Mouse (Mus musculus) limb, embryonic 14.5 days (tissue): ENCODE results near the gene Gm49384. TPM values are rescaled to one million over a fixed set of nuclear protein-coding genes. Genes with fewer than 3 reads are reported as not detected.
A peak's percentile ranks its signal among the peaks of the same experiment; 100 is the strongest.

Experiments used
- ATAC-seq: fragments of 200-750 bp; cut with Nextera tagmentation; 2 replicates; pipeline ENCODE4 v1.8.0; 2017; ENCODE audit warnings: low read depth, moderate number of reproducible peaks, moderate TSS enrichment; ENCODE audit not compliant: low FRiP score
- DNase-seq: peaks from one replicate; pipeline ENCODE4 v3.0.0-alpha.2; 2015; ENCODE audit warnings: low spot score
- H3K27ac ChIP-seq: fragments of 300-500 bp; sonication (generic); replicated peaks from 2 replicates; pipeline ENCODE4 v1.5.1; 2014; ENCODE audit warnings: low read depth, mild to moderate bottlenecking, low read length, moderate library complexity, mixed read lengths
- H3K27me3 ChIP-seq: fragments of 300-500 bp; sonication (generic); 2 replicates; pipeline ENCODE4 v1.6.1; 2014; ENCODE audit warnings: low read length, mixed read lengths; ENCODE audit not compliant: control insufficient read depth, insufficient read depth
- H3K36me3 ChIP-seq: fragments of 300-500 bp; sonication (generic); 2 replicates; pipeline ENCODE4 v1.6.1; 2014; ENCODE audit warnings: mild to moderate bottlenecking, low read length, moderate library complexity, mixed read lengths; ENCODE audit not compliant: control insufficient read depth, insufficient read depth
- H3K4me1 ChIP-seq: fragments of 300-500 bp; sonication (generic); 2 replicates; pipeline ENCODE4 v1.6.1; 2014; ENCODE audit warnings: antibody characterized with exemption, low read length, mixed read lengths; ENCODE audit not compliant: control insufficient read depth, insufficient read depth
- H3K4me2 ChIP-seq: fragments of 300-500 bp; sonication (generic); replicated peaks from 2 replicates; pipeline ENCODE4 v1.6.1; 2014; ENCODE audit warnings: low read depth, mild to moderate bottlenecking, low read length, moderate library complexity; ENCODE audit not compliant: severe bottlenecking
- H3K4me3 ChIP-seq: fragments of 300-500 bp; sonication (generic); replicated peaks from 2 replicates; pipeline ENCODE4 v1.5.1; 2014; ENCODE audit warnings: low read length
- H3K9ac ChIP-seq: fragments of 300-500 bp; sonication (generic); 2 replicates; pipeline ENCODE4 v1.6.1; 2014; ENCODE audit warnings: mild to moderate bottlenecking, low read depth, low read length, moderate library complexity; ENCODE audit not compliant: severe bottlenecking
- H3K9me3 ChIP-seq: fragments of 300-500 bp; sonication (generic); 2 replicates; pipeline ENCODE4 v1.6.1; 2016; ENCODE audit warnings: low read length; ENCODE audit not compliant: control insufficient read depth
- POLR2A ChIP-seq: fragments of 200-500 bp; IDR thresholded peaks from 2 replicates; pipeline ENCODE4 v1.8.0; 2012; ENCODE audit warnings: inconsistent platforms, mild to moderate bottlenecking, moderate library complexity, borderline replicate concordance; ENCODE audit not compliant: insufficient read depth, insufficient read length; ENCODE audit errors: extremely low read depth
- WGBS: fragments of 180-500 bp; shearing (Covaris S2); extraction: QIAGEN DNeasy Blood & Tissue Kit; methylation state at CpG from one replicate; pipeline ENCODE4 v1.1.7; 2014; 5-methylcytosine and 5-hydroxymethylcytosine counted together
- polyA plus RNA-seq, 2 experiments: library from polyadenylated mRNA; depleted of rRNA in 1 of 2; stranded (reverse) in 1 of 2; unstranded in 1 of 2; fragments of >200 nt; fragmentation: Nextera tagmentation in 1 of 2; extraction: Ambion mirVana in 1 of 2; gene quantifications; 2 replicates each; pipeline versions ENCODE4 v1.2.1 to v1.2.3; 2012 to 2014

Gm49384 gene
- polyA plus RNA-seq, 2 experiments: 10.0 to 19.3 TPM

DNA sequence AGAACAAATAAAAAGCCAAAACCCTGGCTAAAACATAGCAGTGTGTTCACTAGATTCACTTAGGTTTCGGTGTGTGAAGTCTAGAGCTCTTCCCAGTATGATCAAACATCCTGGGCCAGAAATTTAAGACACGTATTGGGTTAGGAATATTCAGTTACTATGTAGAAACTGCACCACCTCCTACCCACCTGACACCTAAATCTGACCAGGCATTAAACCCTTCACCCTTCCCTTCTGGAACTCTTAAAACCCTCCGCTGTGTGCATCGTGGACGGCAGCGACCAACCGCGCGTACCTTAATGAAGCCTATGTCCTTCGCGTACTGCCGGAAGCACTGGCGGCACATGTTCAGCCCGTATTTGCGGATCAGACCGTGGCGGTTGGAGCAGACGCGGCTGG is 45.7 kb downstream of the Gm49384 start:
- WGBS: 1% methylated on average over 19 of the region's 19 CpGs
- H3K27ac ChIP-seq: peak overlapping the region; percentile 95
- no peak for DNase-seq

DNA sequence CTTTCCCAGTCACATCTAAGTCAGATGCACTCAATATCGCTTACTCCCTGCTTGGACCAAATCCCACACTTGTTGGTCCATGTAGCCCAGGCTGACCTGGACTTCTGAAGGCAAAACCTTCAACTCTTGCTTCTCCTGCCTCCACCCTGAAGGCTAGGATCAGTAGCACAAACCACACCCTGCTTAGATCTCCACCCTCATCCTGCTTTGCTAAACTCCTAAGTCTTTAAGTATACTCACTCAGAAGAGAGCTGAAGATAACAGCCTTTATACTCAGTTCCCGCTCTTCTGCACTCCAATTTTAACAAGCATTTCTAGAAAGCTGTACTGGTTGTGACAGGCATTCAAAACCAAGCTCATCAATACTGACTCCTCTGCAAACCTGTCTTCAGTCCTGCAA is 47.0 kb downstream of the Gm49384 start:
- Histone ChIP-seq H3K4me1 (0 out of 2 replicates have a peak, but pooled peaks cover 3% of the 10 kb centered on the region), H3K9me3 (no peaks in the 10 kb centered on the region), H3K4me2 (no peak overlapping the region), H3K9ac (no peak overlapping the region), H3K4me3 (no peak overlapping the region), H3K27me3 (no peaks in the 10 kb centered on the region), H3K27ac (no peak overlapping the region), H3K36me3 (peaks cover 27% of the 10 kb centered on the region)
- DNase-seq: no peak
- 98% methylated on average over 2 of the region's 2 CpGs for WGBS
- no peak for TF ChIP-seq POLR2A
- ATAC-seq: no peak

More for the DNA sequence above, 45.7 kb downstream of the Gm49384 start:
- H3K4me3 ChIP-seq: peak overlapping the region; percentile 69
- peaks cover 27% of the 10 kb centered on the region for H3K36me3 ChIP-seq
- no peak for ATAC-seq
- H3K4me2 ChIP-seq: peak overlapping the region; percentile 64
- H3K4me1 ChIP-seq: 0 out of 2 replicates have a peak, but pooled peaks cover 3% of the 10 kb centered on the region
- H3K9ac ChIP-seq: peak overlapping the region; percentile 94
- no peaks in the 10 kb centered on the region for H3K9me3 ChIP-seq
- no peak for TF ChIP-seq POLR2A
- H3K27me3 ChIP-seq: no peaks in the 10 kb centered on the region

DNA sequence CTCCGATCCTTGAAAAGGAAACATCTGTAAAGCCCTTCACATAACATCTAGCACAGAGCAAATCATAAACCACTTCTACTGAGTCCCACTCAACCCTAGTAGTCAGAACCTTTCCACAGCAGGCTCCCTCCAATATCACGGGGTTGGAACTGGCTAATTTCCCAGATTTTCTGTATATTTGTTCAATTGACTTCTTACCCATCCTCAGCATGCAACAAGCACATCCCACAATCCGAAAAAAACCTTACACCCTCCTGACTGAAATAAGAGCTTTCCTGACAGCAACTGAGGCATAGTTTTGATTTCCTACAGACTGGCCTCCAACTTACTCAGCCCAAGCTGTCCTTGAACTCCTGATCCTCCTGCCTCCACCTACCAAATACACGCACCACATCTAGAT is 47.6 kb downstream of the Gm49384 start:
- no peak for TF ChIP-seq POLR2A
- Histone ChIP-seq H3K9ac (no peak overlapping the region), H3K4me2 (no peak overlapping the region), H3K9me3 (no peaks in the 10 kb centered on the region), H3K4me3 (no peak overlapping the region), H3K4me1 (0 out of 2 replicates have a peak, but pooled peaks cover 3% of the 10 kb centered on the region), H3K27me3 (no peaks in the 10 kb centered on the region), H3K36me3 (peaks cover 27% of the 10 kb centered on the region), H3K27ac (no peak overlapping the region)
- DNase-seq: no peak
- no peak for ATAC-seq
- 90% methylated on average over 4 of the region's 4 CpGs for WGBS

DNA sequence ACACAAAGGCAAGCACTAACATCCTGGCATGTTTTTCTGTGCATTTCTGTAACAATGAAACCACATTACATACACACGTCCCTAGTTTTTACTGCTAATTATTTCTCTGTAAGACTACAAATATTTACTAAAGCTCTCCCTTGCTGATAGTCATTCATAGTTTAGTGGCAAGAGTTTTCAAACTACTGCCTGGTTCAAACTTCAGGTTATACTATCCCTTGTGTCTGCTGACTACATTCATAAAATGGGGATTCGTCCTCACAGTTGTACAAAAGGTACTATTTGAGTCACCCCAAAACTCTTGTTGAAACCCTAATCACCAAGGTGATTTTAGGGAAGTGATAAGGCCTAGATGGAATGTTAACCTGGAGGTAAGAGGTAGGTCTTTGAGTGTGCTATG is 48.1 kb downstream of the Gm49384 start:
- Histone ChIP-seq H3K36me3 (peaks cover 27% of the 10 kb centered on the region), H3K27ac (no peak overlapping the region), H3K27me3 (no peaks in the 10 kb centered on the region), H3K4me2 (no peak overlapping the region), H3K4me3 (no peak overlapping the region), H3K4me1 (0 out of 2 replicates have a peak, but pooled peaks cover 3% of the 10 kb centered on the region), H3K9me3 (no peaks in the 10 kb centered on the region), H3K9ac (no peak overlapping the region)
- no peak for TF ChIP-seq POLR2A
- DNase-seq (no peak), ATAC-seq (no peak)
- 80% methylated on average over 2 of the region's 2 CpGs for WGBS

DNA sequence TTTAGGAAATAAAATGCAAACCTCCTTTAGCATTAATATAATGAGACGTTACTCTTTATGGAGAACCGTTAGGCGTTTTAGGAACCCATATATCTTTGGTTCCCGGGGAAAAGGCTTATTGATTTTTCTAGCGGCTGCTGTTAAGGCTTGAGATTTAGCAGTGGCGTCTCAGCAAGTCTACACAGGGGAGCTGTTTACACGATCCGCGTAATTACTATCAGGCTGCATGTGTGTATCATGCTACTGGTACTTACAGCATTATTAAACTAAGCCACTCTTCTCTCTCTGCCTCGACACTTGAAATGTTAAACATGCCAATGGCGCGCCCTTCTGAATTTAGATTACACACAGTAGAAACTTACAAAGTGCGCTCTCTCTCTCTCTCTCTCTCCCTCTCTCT is 54.0 kb downstream of the Gm49384 start:
- Histone ChIP-seq H3K27me3 (no peaks in the 10 kb centered on the region), H3K9ac (no peak overlapping the region), H3K4me3 (no peak overlapping the region), H3K9me3 (no peaks in the 10 kb centered on the region), H3K4me1 (no peaks in the 10 kb centered on the region), H3K36me3 (no peaks in the 10 kb centered on the region), H3K4me2 (no peak overlapping the region), H3K27ac (no peak overlapping the region)
- DNase-seq: no peak
- 50% methylated on average over 13 of the region's 13 CpGs for WGBS
- no peak for ATAC-seq
- no peak for TF ChIP-seq POLR2A
